Mouse (Mus musculus): ENCODE results near the gene Sbno2.

DNA sequence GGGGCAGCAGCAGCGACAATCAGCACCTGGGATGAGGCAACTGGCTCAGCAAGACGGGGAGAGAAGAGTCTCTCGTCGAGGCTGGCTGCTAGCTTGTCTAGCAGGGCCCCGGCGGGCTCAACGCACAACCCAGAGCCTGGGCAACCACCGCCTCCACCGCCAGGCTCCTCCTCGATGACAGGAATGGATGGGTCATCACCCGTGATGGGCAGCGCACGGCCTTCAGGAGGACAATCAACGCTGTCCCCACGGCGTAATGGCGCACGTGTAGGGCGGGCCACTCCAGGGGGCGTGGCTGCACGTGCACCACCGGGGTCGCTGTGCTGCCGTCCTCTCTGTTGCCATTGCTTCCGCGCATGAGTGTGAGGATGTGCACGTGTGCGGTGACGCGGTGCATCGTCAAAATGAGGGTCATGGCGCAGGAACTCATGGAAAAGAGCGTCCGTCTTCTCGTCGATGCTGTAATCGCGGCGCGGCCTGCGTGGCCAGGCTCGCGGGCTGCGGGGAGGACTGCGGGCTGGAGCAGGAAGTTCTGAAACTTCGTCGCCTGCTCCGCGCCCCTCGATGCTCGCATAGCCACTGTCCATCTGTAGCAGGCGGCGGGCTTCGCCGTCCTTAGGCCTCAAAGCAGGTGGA, 26.1 kb upstream of the Sbno2 start:
- TF ChIP-seq POLR2A (IDR thresholded peaks at IDR 0.05; ENCODE audit: control insufficient read depth, extremely low read depth, insufficient read depth, low read length, poor library complexity) (no peak), CTCF (IDR thresholded peaks at IDR 0.05; ENCODE audit: borderline replicate concordance, control insufficient read depth, extremely low read depth, insufficient read depth, low read length, poor library complexity) (no peak)
